Mouse (Mus musculus): ENCODE measurements around the gene Ddx28. TPM values are rescaled to one million over a fixed set of nuclear protein-coding genes. Genes with fewer than 3 reads are reported as not detected.

Ddx28 gene
- polyA plus RNA-seq, 1 experiment from 2014 or later: 18.4 TPM

- no peaks in the 10 kb centered on the region for H3K36me3 ChIP-seq (ENCODE audit: control insufficient read depth, insufficient read depth, low read length)
- ATAC-seq (ENCODE audit: insufficient number of reproducible peaks, insufficient read depth, low FRiP score, low read depth): no peak
- WGBS: 63% methylated on average over 1 of the region's 1 CpGs
- no peak overlapping the region for H3K9ac ChIP-seq (replicated peaks; ENCODE audit: low read depth, low read length)
- H3K27me3 ChIP-seq (ENCODE audit: control insufficient read depth, insufficient read depth, low read length): no peaks in the 10 kb centered on the region
- H3K4me3 ChIP-seq (ENCODE audit: low read depth, low read length): no peak overlapping the region
- H3K4me1 ChIP-seq (ENCODE audit: control insufficient read depth, insufficient read depth, low read length): peaks cover 8% of the 10 kb centered on the region
- H3K27ac ChIP-seq (ENCODE audit: low read length): no peak overlapping the region
- no peak overlapping the region for H3K4me2 ChIP-seq (replicated peaks; ENCODE audit: low read depth, low read length)
- H3K9me3 ChIP-seq (ENCODE audit: control insufficient read depth, low read depth, low read length): no peaks in the 10 kb centered on the region
Measured at GRCm38 (mm10) chr8:105969367-105969766, 42.3 kb downstream of the Ddx28 start.

GRCm38 (mm10) chr8:105966692-105967311 is 44.9 kb downstream of the Ddx28 start:
- Histone ChIP-seq H3K4me2 (replicated peaks; ENCODE audit: low read depth, low read length) (peak overlapping the region; percentile 71), H3K36me3 (ENCODE audit: control insufficient read depth, insufficient read depth, low read length) (no peaks in the 10 kb centered on the region), H3K27ac (ENCODE audit: low read length) (peak overlapping the region; percentile 79), H3K4me3 (ENCODE audit: low read depth, low read length) (peak overlapping the region; percentile 79; the same call in 1 of the 2 replicates), H3K9ac (replicated peaks; ENCODE audit: low read depth, low read length) (no peak overlapping the region), H3K27me3 (ENCODE audit: control insufficient read depth, insufficient read depth, low read length) (no peaks in the 10 kb centered on the region), H3K9me3 (ENCODE audit: control insufficient read depth, low read depth, low read length) (no peaks in the 10 kb centered on the region), H3K4me1 (ENCODE audit: control insufficient read depth, insufficient read depth, low read length) (peaks cover 16% of the 10 kb centered on the region)
- WGBS: 9% methylated on average over 19 of the region's 19 CpGs
- ATAC-seq (ENCODE audit: insufficient number of reproducible peaks, insufficient read depth, low FRiP score, low read depth): peak; percentile 25; the same call in 1 of the 2 replicates

- Histone ChIP-seq H3K9me3 (ENCODE audit: control insufficient read depth, low read depth, low read length) (no peaks in the 10 kb centered on the region), H3K27me3 (ENCODE audit: control insufficient read depth, insufficient read depth, low read length) (no peaks in the 10 kb centered on the region), H3K27ac (ENCODE audit: low read length) (peak within 1 kb of the TSS; percentile 93), H3K36me3 (ENCODE audit: control insufficient read depth, insufficient read depth, low read length) (no peaks in the 10 kb centered on the region), H3K4me1 (ENCODE audit: control insufficient read depth, insufficient read depth, low read length) (peaks cover 16% of the 10 kb centered on the region), H3K9ac (replicated peaks; ENCODE audit: low read depth, low read length) (peak within 1 kb of the TSS; percentile 67), H3K4me3 (ENCODE audit: low read depth, low read length) (peak within 1 kb of the TSS; percentile 79), H3K4me2 (replicated peaks; ENCODE audit: low read depth, low read length) (peak within 1 kb of the TSS; percentile 71)
- peak; percentile 85 for ATAC-seq (ENCODE audit: insufficient number of reproducible peaks, insufficient read depth, low FRiP score, low read depth)
- WGBS: under 1% methylated on average over 45 of the region's 47 CpGs
Measured at GRCm38 (mm10) chr8:105965905-105966341, 45.8 kb downstream of the Ddx28 start, which contains the start of gene Slc12a4. TSS of gene Slc12a4 (minus strand) at chr8:105966097.

GRCm38 (mm10) chr8:105965266-105965904 is 46.3 kb downstream of the Ddx28 start:
- peaks cover 16% of the 10 kb centered on the region for H3K4me1 ChIP-seq (ENCODE audit: control insufficient read depth, insufficient read depth, low read length)
- H3K9me3 ChIP-seq (ENCODE audit: control insufficient read depth, low read depth, low read length): no peaks in the 10 kb centered on the region
- peak; percentile 74 for ATAC-seq (ENCODE audit: insufficient number of reproducible peaks, insufficient read depth, low FRiP score, low read depth)
- WGBS: 1% methylated on average over 34 of the region's 40 CpGs
- peaks cover 1% of the 10 kb centered on the region; the same call in 1 of the 2 replicates for H3K36me3 ChIP-seq (ENCODE audit: control insufficient read depth, insufficient read depth, low read length)
- peak overlapping the region; percentile 71 for H3K4me2 ChIP-seq (replicated peaks; ENCODE audit: low read depth, low read length)
- H3K27me3 ChIP-seq (ENCODE audit: control insufficient read depth, insufficient read depth, low read length): no peaks in the 10 kb centered on the region
- H3K9ac ChIP-seq (replicated peaks; ENCODE audit: low read depth, low read length): peak overlapping the region; percentile 67
- peak overlapping the region; percentile 93 for H3K27ac ChIP-seq (ENCODE audit: low read length)
- peak overlapping the region; percentile 79 for H3K4me3 ChIP-seq (ENCODE audit: low read depth, low read length)

- H3K4me1 ChIP-seq (ENCODE audit: control insufficient read depth, insufficient read depth, low read length): peaks cover 16% of the 10 kb centered on the region
- no peaks in the 10 kb centered on the region for H3K9me3 ChIP-seq (ENCODE audit: control insufficient read depth, low read depth, low read length)
- ATAC-seq (ENCODE audit: insufficient number of reproducible peaks, insufficient read depth, low FRiP score, low read depth): no peak
- peak overlapping the region; percentile 79 for H3K4me3 ChIP-seq (ENCODE audit: low read depth, low read length)
- H3K27ac ChIP-seq (ENCODE audit: low read length): no peak overlapping the region
- H3K36me3 ChIP-seq (ENCODE audit: control insufficient read depth, insufficient read depth, low read length): peaks cover 5% of the 10 kb centered on the region; the same call in 1 of the 2 replicates
- peak overlapping the region; percentile 71 for H3K4me2 ChIP-seq (replicated peaks; ENCODE audit: low read depth, low read length)
- peak overlapping the region; percentile 67 for H3K9ac ChIP-seq (replicated peaks; ENCODE audit: low read depth, low read length)
- no peaks in the 10 kb centered on the region for H3K27me3 ChIP-seq (ENCODE audit: control insufficient read depth, insufficient read depth, low read length)
- WGBS: 53% methylated on average over 12 of the region's 12 CpGs
Measured at GRCm38 (mm10) chr8:105964506-105965265, 47.0 kb downstream of the Ddx28 start.

- Histone ChIP-seq H3K9ac (replicated peaks; ENCODE audit: low read depth, low read length) (no peak overlapping the region), H3K9me3 (ENCODE audit: control insufficient read depth, low read depth, low read length) (no peaks in the 10 kb centered on the region), H3K27me3 (ENCODE audit: control insufficient read depth, insufficient read depth, low read length) (no peaks in the 10 kb centered on the region), H3K27ac (ENCODE audit: low read length) (no peak overlapping the region), H3K36me3 (ENCODE audit: control insufficient read depth, insufficient read depth, low read length) (peaks cover 9% of the 10 kb centered on the region), H3K4me1 (ENCODE audit: control insufficient read depth, insufficient read depth, low read length) (peaks cover 12% of the 10 kb centered on the region), H3K4me3 (ENCODE audit: low read depth, low read length) (no peak overlapping the region), H3K4me2 (replicated peaks; ENCODE audit: low read depth, low read length) (no peak overlapping the region)
- ATAC-seq (ENCODE audit: insufficient number of reproducible peaks, insufficient read depth, low FRiP score, low read depth): no peak
- WGBS: 89% methylated on average over 10 of the region's 10 CpGs
Measured at GRCm38 (mm10) chr8:105961536-105961935, 50.1 kb downstream of the Ddx28 start.

GRCm38 (mm10) chr8:105961101-105961500 is 50.6 kb downstream of the Ddx28 start:
- 83% methylated on average over 14 of the region's 14 CpGs for WGBS
- Histone ChIP-seq H3K4me3 (ENCODE audit: low read depth, low read length) (no peak overlapping the region), H3K27me3 (ENCODE audit: control insufficient read depth, insufficient read depth, low read length) (no peaks in the 10 kb centered on the region), H3K9me3 (ENCODE audit: control insufficient read depth, low read depth, low read length) (no peaks in the 10 kb centered on the region), H3K9ac (replicated peaks; ENCODE audit: low read depth, low read length) (no peak overlapping the region), H3K36me3 (ENCODE audit: control insufficient read depth, insufficient read depth, low read length) (peaks cover 10% of the 10 kb centered on the region), H3K4me2 (replicated peaks; ENCODE audit: low read depth, low read length) (no peak overlapping the region), H3K4me1 (ENCODE audit: control insufficient read depth, insufficient read depth, low read length) (peaks cover 11% of the 10 kb centered on the region), H3K27ac (ENCODE audit: low read length) (no peak overlapping the region)
- no peak for ATAC-seq (ENCODE audit: insufficient number of reproducible peaks, insufficient read depth, low FRiP score, low read depth)

All from stomach, embryonic 14.5 days (tissue).